Mouse (Mus musculus): ENCODE data around the gene Kctd15.

Gene Kctd15

DNA sequence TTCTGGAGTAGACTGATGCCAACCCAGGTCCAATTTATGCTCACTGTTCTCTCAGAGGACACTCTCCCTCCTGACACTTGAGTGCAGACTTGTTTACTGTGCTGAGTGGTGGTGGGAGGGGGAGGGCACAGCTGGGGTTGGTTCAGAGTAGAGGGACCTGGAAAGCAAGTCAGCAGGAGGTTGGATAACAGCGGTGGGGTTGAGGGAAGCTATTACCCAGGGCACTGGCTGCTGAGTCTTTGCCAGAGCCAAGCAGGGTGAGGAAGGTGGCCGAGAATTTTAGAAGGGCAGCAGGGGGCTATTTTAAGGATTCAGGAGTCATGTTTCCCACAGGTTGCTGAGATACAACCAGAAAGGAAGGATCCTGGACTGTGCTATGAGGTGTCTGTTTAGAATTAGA lies 36.1 kb downstream of the Kctd15 start:
- no peak for DNase-seq (ENCODE audit: low spot score)

DNA sequence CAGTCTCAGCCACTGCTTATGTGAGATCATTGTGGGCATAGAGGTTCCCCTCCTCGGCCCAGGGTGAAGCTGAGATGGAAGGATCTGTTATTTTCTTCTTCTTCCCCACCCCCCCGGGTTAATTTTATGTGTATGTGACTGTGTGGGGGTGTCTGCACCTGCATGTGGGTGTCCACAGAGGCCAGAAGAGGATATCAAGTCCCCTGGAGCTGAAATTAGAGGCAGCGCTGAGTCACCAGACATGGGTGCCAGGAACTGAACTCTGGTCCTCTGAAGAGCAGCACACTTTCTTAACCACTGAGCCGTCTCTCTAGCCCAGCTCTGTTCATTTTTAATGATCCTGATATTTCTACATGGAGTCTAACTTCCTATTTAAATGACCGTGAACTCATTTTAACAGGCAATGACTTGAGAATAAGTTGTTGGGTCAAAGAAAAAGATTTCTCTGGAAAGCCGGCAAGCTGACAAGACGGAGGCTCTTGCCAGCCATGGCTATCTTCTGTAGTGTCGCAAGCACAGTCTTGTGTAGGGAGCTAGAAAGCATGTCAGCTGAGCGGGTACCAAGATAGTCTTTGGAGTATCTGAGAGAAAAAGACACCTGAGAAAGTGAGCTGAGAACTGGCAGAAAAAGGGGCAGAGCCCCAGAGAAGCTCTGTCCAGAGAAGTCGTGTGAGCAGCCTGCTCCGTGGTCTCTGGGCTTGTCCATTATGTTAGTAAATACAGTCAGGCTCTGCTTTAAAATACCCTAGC lies 38.2 kb downstream of the Kctd15 start:
- no peak for DNase-seq (ENCODE audit: low spot score)

DNA sequence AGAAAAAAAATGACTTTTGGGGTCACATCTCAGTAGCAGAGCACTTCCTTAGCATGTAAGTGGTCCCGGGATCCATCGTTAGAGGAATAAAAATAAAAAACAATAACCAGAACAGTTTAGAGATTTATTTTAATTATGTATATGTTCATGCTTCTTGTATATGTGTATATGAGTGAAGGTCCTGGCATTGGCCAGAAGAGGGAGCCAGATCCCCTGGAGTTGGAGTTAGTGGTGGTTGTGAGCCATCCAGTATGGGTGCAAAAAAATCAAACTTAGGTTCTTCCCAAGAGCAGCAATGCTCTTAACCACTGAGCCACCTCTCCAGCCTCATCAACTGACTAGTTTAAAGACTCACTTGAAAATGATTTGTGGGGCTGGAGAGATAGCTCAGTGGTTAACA lies 40.3 kb downstream of the Kctd15 start:
- DNase-seq (ENCODE audit: low spot score): no peak

DNA sequence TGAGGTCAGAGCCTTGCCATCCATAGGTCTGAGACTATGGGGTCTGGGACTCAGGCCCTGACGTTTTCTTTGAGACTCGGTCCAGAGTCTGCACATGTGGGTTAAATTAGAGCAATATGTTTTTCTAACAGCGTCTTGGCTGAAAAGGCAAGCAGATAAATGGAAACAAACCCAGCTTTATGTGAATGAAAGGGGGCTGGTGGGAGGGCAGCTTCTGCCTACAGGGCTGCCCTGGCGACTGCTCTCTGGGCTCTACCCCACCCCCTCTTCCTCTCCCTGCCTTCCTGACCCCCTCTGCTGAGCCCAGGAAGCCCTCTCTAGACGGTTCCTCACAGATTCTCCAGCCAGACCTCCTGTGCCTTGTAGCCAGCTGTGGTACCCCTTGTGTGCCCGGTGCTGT lies 46.1 kb downstream of the Kctd15 start:
- DNase-seq (ENCODE audit: low spot score): no peak

DNA sequence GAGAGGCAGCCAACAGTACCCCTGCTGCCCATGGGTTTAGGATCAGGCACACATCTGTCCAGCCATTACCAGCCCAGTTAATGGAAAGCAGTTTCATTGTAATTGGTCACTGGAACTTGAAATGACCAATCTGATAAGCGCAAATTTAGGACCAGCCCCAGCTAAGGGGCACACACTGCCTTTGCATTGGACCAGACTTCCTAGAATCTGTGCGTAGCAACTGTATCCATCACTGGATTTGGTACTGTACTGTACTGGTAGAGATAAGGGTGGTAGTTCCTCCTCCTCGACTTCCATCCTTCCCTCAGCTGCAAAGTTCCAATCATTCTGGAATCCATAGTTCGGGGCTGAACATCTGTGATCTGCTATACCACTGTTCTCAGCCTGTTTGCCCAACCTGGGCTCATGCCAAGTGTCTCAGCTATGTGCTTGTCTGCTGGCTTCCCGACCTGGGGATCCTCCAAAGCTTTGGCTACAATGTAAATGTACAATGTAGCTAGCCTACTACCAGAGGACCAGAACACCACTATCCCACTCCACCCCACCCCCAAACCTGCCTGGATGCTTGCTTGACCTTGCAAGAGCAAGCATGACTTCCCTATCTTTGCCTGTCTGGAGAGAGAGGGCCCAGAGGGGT lies 49.1 kb downstream of the Kctd15 start:
- no peak for DNase-seq (ENCODE audit: low spot score)

DNA sequence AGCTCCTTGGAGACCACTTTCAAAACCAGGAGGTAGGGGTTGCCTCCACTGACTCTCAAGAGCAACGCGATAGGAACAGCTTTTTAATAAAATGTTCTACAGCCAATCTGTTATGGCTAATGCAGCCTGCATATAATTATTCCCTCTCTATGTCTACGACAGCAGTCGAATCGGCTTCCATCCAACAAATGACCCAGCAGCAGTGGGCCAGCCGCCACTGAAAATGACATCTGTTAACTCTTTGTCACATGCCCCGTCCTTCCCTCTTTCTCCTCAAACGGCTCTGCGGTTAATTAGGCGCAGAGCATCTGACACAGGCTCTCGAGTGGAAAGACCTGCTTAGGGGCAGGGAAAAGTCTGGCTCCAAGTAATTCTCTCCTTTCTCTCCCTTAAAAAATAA lies 49.8 kb downstream of the Kctd15 start:
- DNase-seq (ENCODE audit: low spot score): no peak

DNA sequence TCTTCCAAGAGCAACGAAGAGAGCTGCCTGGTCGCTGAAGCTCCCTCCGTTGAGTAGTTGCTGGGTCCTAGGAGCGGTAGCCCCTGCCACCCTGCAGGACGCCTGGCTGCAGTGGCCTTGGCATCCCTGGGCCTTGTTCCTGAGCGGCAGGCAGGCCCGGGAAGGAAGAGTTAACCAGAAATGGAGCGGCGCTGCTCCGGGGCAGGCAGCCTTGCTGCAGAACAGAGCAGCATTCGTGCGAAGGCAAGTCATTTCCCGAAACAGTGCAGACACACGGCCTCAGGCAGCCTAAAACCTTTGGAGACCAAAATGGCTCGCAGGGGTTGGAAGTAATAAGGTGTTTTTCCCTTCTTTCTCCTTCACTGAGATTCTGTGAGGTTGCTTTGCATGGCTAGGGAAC lies 50.5 kb downstream of the Kctd15 start:
- no peak for DNase-seq (ENCODE audit: low spot score)

DNA sequence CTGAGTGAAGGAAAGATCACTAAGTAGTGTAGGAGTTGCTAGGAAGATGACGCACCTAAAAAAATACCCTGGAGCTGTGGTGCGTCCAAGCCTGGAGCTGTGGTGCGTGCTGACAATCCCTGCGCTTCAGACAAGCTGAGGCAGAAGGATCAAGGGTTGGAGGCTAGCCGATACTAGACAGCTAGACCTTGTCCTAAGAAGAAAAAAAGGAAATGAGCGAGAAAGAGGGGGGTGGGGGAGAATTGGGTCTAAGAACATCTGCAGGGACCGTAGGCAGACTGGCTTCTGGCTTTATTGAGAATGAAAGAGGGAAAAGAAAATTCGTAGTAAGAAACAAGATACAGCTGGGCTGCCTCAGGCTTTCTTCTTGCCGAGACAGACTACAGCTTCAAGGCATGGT lies 58.0 kb downstream of the Kctd15 start:
- no peak for DNase-seq (ENCODE audit: low spot score)

DNA sequence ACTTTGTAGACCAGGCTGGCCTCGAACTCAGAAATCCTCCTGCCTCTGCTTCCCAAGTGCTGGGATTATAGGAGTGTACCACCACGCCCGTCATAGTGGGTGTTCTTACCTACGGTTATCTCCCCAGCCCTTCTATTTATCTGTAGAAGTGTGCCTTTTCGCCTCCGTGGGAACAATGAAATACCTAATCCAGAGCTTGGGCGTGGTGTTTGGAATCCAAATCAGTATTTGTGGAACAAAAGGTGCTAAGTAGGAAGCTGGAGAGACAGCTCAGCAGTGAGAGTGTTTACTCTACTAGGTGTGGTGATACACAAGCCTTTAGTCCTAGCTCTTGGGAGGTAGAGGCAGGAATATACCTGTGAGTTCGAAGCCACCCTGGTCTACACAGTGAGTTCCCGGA lies 58.5 kb downstream of the Kctd15 start:
- DNase-seq (ENCODE audit: low spot score): no peak

DNA sequence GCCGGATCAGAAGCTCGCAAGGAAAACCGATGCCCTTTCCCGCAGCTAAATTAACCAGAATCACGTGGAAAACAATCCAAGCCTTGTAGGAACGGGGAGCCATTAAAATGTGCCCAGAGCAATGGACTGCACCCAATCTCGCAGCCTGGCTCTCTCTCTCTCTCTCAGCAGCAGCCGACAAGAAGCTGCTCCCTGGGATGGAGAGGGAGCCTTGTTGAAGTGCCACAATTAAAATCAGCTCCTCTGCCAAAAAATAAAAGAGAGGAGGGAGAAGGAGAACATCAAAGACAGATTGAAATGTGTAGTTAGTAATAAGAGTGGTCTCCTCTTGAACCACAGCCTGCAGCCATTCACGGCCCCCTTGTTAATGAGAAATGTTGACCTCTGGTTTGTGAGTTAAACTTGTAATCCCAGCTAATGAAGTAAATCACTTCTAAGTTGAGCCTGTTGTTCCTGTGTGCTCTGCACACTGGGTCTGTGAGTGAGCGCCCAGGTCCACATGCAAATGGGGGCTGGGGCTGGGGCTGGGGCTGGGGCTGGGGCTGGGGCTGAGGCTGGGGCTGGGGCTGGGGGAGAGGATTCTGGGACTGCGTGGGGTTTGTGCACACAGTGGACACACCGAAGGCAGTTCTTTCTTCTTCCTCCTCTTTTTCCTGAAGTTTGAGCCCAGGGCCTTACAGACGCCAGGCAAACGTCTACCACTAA lies 59.8 kb downstream of the Kctd15 start:
- DNase-seq (ENCODE audit: low spot score): no peak

DNA sequence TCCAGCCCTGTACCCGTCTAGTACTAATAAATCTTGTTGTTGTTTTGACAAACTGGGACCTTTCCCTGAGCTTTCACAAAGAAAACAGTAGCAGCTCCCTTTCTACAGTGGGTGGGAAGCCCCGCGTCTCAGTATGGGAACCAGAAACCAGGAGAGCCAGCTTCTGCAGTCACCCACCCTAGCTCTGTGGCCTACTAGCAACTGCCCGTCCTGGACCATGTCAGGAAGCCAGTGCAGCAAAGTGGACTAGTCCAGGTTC lies 61.3 kb downstream of the Kctd15 start:
- DNase-seq (ENCODE audit: low spot score): no peak

DNA sequence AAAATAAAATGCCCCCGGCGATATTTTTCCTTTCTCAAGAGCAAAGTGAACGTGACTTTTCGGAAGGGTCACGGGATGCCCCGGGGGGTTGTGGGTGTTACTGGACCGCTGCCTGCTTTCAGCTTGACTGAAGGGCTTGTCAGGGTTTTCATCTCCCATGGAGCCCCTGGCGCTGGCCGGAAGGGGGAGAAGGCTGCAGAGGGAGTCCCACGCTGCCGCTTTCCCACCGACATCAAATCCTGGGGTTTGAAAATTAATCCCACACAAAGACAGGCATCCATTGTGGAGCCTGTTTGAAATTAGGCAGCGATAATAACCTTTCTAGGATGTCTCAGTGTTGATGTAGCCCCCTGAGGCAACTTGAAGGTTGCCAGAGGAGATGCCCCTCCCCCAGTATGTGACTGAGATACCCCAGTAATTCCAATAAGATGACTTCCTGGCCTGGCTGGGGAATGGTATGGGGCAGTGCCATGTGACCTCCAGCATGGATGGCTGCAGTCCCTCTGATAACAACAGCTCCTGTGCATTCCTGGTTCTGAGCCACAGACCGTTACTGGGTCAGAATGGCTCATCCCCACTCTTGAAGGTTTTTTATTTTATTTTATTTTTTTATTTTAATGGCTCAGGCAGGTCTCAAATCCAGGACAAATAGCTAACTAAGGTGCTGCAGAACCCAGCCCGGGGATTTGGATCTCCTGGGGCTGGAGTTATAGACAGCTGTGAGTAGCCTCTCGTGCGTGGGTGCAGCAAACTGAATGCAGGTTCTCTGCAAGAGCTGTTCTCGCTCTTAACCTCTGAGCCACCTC lies 61.8 kb downstream of the Kctd15 start:
- no peak for DNase-seq (ENCODE audit: low spot score)

DNA sequence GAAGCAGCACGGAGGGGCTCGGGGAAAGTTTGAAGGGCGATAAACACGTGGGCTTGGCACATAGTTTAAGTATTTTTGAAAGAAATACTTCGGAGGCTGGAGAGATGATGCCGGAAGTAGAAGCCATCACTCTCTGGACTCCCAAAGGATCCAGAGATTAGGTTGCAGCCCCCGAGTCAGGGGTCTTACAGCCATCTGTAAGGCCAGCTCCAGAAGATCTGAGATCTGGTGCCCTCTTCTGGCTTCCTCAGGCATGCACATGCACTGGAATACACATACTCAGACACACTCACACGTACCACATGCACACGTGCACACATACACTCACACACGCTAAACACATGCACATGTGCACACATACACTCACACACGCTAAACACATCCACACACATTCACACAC lies 65.8 kb downstream of the Kctd15 start:
- DNase-seq (ENCODE audit: low spot score): no peak

Measured in ovary, postnatal 14 days (tissue).